Mouse (Mus musculus): ENCODE measurements around the gene Olfr564. TPM values are rescaled to one million over a fixed set of nuclear protein-coding genes. Genes with fewer than 3 reads are reported as not detected.

Gene Olfr564
- not detected for total RNA-seq (2021)
- long read RNA-seq, experiment 1 = 0 reads
- long read RNA-seq, experiment 2 = 0 reads

- DNase-seq (ENCODE audit: low spot score in 2 of 2) = no peak
Observed at GRCm38 (mm10) chr7:102803180-102803579, at the start of gene Olfr564. Olfr564 (plus strand) TSS chr7:102803480.

- DNase-seq (ENCODE audit: low spot score in 2 of 2) = no peak
Observed at GRCm38 (mm10) chr7:102759266-102759665, 44.0 kb upstream of the Olfr564 start, which contains the start of the genes Olfr560 and Olfr78. Olfr560 (minus strand) TSS chr7:102759366. Olfr78 (minus strand) TSS chr7:102759471.

- no peak for DNase-seq (ENCODE audit: low spot score in 2 of 2)
Observed at GRCm38 (mm10) chr7:102770921-102771320, 32.4 kb upstream of the Olfr564 start, which contains the start of gene Olfr561. Olfr561 (plus strand) TSS chr7:102771221.

Other genes starting within 250 kb of the Olfr564 start
- 10 to 100 TPM; 21.2 to 21.9 TPM for gene Trim21, start 238.0 kb upstream of the Olfr564 start, total RNA-seq (2021)
- gene Olfr550, start 232.0 kb upstream of the Olfr564 start, total RNA-seq (2021) = not detected
- not detected for gene Olfr551, start 211.6 kb upstream of the Olfr564 start, total RNA-seq (2021)
- gene Olfr552, start 205.7 kb upstream of the Olfr564 start, total RNA-seq (2021) = under 1 TPM in 1 of 2 experiments, not detected in 1; 0.08 TPM
- not detected for gene Olfr553, start 185.3 kb upstream of the Olfr564 start, total RNA-seq (2021)
- gene Olfr554, start 165.0 kb upstream of the Olfr564 start, total RNA-seq (2021) = not detected
- not detected for gene Olfr555, start 144.7 kb upstream of the Olfr564 start, total RNA-seq (2021)
- not detected for gene Olfr556, start 138.6 kb upstream of the Olfr564 start, total RNA-seq (2021)
- 10 to 100 TPM; 16.0 to 20.2 TPM for gene Trim68, start 116.2 kb upstream of the Olfr564 start, total RNA-seq (2021)
- not detected for gene Olfr557, start 107.6 kb upstream of the Olfr564 start, total RNA-seq (2021)
- under 1 TPM; 0.54 to 0.62 TPM for gene Olfr558, start 101.3 kb upstream of the Olfr564 start, total RNA-seq (2021)
- not detected for gene Olfr33, start 84.4 kb upstream of the Olfr564 start, total RNA-seq (2021)
- gene Olfr559, start 76.0 kb upstream of the Olfr564 start, total RNA-seq (2021) = not detected
- gene Olfr560, start 44.1 kb upstream of the Olfr564 start, total RNA-seq (2021) = not detected
- 1 to 10 TPM; 1.1 to 1.9 TPM for gene Olfr78, start 44.0 kb upstream of the Olfr564 start, total RNA-seq (2021)
- gene Olfr561, start 32.3 kb upstream of the Olfr564 start, total RNA-seq (2021) = not detected
- not detected for gene Olfr566, start 55.3 kb downstream of the Olfr564 start, total RNA-seq (2021)
- gene Olfr568, start 73.6 kb downstream of the Olfr564 start, total RNA-seq (2021) = not detected
- not detected for gene Olfr569, start 87.4 kb downstream of the Olfr564 start, total RNA-seq (2021)
- gene Olfr570, start 91.1 kb downstream of the Olfr564 start, total RNA-seq (2021) = not detected
- not detected for gene Olfr571, start 114.1 kb downstream of the Olfr564 start, total RNA-seq (2021)
- not detected for gene Olfr572, start 120.9 kb downstream of the Olfr564 start, total RNA-seq (2021)
- not detected for gene Olfr573-ps1, start 139.1 kb downstream of the Olfr564 start, total RNA-seq (2021)
- not detected for gene Olfr574, start 145.0 kb downstream of the Olfr564 start, total RNA-seq (2021)
- not detected for gene Olfr575, start 155.3 kb downstream of the Olfr564 start, total RNA-seq (2021)
- not detected for gene Olfr576, start 159.2 kb downstream of the Olfr564 start, total RNA-seq (2021)
- not detected for gene Olfr577, start 172.5 kb downstream of the Olfr564 start, total RNA-seq (2021)
- not detected for gene Olfr578, start 185.8 kb downstream of the Olfr564 start, total RNA-seq (2021)
- not detected for gene Olfr582, start 234.5 kb downstream of the Olfr564 start, total RNA-seq (2021)
- not detected for gene Olfr583, start 247.8 kb downstream of the Olfr564 start, total RNA-seq (2021)